Mouse (Mus musculus): ENCODE results near the gene Disp2.

- no peak for TF ChIP-seq CTCF (IDR thresholded peaks at IDR 0.05; ENCODE audit: low read depth)
- no peak for TF ChIP-seq EP300 (IDR thresholded peaks at IDR 0.05; ENCODE audit: low read depth)
Observed at GRCm38 (mm10) chr2:118745915-118746901, 33.3 kb upstream of the Disp2 start.

Measured in heart, postnatal 0 days (tissue).